Mouse (Mus musculus): ENCODE measurements around the gene Mindy1.

- no peak for TF ChIP-seq POLR2A (IDR thresholded peaks at IDR 0.05; ENCODE audit: borderline replicate concordance, extremely low read depth, low read depth, low read length)
- TF ChIP-seq CTCF (IDR thresholded peaks at IDR 0.05; ENCODE audit: insufficient read depth, low read length) = no peak
Observed at GRCm38 (mm10) chr3:95314486-95315093, 33.4 kb downstream of the Mindy1 start, which contains the start of gene Cers2.

All from lung, adult 2 months (tissue).